Mouse (Mus musculus): ENCODE data around the gene Rims4.

Gene Rims4

DNA sequence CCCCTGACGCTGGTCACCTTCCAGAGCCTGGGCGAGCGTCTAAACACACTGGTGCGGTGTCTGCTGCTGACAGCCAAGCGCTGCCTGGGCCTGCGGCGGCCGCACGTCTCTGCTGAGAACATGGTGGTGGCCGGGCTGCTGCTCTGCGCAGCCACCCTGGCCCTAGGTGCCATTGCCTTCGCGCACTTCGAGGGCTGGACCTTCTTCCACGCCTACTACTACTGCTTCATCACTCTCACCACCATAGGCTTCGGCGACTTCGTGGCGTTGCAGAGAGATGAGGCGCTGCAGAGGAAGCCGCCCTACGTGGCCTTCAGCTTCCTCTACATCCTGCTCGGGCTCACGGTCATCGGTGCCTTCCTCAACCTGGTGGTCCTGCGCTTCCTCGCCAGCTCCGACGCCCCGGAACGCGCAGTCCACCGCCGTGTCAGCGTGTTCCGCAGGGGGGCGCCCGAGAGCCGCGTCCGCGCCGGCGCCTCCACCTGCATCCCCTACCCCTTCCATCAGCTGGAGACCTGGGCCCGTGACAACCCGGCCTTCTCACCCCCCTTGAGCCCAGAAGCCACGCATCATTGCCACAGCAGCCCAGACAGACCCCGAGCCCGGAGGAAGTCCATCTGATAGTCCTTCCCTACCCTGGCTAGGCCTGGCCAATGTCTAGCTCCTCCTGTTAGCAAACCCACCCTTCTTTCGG is 60.1 kb downstream of the Rims4 start:
- DNase-seq, result no peak

DNA sequence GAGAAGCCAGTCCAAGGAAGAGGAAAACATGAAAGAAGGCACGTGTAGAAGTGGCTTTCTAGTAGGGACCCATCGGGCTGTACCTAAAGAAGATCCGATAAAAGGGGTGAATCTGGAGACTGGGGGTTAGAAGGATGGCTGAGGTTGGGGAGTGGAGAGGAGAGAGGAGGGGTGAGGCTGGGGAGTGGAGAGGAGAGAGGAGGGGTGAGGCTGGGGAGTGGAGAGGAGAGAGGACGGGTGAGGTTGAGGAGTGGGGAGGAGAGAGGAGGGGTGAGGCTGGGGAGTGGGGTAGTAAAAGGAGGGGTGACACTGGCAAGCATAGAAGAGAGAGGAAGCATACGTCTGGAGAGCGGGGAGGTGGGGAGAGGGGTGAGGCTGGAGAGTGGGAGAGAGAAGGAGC is 61.2 kb downstream of the Rims4 start:
- no peak for DNase-seq

DNA sequence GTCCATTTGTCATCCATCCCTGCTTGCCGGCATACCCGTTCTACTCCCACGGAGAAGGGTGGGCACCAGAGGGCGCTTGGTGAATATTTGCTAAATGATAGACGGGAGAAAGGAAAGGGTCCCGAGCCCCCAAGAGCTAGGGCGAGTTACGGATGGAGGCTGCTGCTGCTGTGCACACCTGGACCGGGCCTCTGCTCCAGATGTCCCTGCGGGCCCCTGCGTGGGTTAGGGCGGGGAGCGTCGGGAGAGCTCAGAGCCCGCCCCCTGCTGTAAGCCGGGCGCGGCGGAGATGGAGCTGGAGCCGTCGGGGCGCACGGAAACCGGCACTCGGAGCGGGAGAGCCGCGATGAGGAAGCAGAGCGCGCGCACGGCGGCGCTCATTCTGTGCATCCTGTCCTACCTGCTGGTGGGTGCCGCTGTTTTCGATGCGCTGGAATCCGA is 65.0 kb downstream of the Rims4 start, which contains the start of gene Kcnk15:
TSS of gene Kcnk15 (plus strand) at position 191 of the 441 bp plus-strand sequence.
- no peak for DNase-seq

DNA sequence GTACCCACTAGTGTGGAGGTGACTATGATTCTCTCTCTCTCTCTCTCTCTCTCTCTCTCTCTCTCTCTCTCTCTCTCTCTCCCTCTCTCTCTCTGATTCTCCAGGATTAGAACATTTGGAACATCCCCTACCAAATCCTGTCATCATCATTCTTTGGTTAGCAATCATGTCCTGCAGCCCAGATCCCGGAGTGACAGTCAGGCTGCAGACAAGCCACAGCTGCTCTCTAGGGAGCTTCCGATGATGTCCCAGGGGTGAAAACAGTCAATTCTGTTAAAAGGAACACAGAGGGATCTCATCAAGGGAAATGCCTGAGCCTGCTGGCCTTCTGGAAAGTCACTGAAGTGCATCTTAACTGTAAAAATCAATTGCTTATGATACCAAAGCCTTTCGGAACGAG is 76.4 kb downstream of the Rims4 start:
- DNase-seq, result peak; percentile 66

DNA sequence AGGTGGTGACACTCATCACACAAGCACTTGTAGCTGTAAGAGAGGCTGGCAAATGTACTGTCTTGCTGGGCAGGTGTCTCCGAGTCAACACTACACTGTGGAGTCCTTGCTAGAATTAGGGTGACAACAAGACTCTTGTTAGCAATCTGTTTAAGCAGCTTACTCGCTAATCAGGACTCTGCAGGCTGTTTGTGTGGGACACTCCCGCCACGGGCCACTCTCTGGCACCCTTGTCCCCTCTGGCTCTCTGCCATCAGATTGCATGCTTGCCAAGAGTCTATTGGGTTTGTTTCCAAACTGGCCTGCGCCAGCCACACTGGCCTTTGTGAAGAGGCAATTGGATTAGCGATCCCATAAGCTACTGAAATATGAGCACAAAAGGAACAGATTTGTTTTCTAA is 79.0 kb downstream of the Rims4 start:
- DNase-seq, result peak; percentile 80

DNA sequence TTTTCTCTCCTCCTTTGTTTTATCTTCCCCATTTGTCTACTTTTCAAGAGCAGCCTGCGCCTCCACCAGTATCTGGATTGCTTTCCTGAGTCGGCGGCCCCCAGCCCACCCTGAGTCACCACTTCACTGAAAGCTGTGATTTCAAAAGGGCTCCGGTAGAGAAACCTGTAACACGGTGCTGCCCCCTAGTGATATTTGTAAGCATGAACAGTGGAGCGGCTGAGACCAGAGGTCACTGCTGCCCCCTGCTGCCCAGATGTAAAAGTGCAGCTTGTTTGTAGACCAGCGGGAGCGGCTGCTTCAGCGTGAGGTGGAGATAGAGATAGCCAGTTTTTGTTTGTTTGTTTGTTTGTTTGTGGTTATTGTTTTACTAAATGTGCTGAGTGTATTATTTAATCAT is 80.4 kb downstream of the Rims4 start:
- DNase-seq, result peak; percentile 92

DNA sequence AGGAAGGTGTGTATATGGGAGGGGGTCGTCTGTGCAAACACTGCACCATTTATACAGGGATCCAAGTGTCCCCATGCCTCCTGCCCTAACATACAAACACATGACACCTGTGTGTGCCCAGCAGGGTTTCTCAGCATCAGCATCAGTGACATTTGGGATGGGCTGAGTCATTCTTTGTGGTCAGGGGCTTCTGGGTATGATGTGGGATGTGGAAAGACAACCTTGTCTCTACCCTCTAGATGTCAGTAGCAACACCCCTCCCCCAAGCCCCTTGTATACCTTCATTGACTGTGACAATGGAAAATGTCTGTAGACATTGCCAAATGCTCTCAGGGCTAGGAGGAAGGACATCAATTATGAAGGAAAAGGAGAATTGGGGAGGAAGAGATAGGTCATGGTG is 87.3 kb downstream of the Rims4 start:
- no peak for DNase-seq

DNA sequence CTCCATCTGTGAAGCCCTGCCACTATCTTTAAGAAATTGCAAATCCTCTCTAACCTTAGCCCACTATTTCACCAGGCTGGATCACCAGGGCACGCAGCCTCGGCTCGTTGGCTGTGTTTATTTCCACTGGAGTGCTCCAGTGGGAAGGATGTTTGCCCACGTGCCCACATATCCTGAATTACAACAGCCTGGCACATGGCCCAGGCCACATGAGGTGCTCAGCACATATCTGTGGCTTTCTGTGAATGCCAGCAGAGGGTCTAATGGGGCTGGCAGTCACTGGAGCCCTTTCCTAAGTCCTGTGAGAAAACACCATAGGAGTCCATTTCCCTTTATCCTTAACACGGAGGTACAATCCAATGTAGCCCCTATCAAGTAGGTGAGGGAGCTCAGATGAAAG is 92.0 kb downstream of the Rims4 start:
- DNase-seq, result peak; percentile 79

DNA sequence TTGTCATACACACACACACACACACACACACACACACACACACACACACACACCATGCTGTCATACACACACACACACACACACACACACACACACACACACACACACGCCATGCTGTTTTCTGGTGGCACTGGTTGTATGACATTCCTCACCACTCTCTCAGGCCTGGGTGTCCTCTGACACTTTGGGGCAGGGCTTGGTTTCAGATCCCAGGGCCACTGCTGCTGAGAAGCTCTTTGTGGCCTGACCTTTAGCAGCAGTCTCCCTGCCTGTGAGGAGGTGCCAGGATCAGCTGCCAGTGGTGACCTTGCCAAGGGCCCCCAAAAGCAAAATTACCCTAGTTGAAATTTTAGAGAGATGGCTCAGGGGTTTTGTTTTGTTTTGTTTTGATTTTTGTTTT is 92.6 kb downstream of the Rims4 start:
- DNase-seq, result no peak

DNA sequence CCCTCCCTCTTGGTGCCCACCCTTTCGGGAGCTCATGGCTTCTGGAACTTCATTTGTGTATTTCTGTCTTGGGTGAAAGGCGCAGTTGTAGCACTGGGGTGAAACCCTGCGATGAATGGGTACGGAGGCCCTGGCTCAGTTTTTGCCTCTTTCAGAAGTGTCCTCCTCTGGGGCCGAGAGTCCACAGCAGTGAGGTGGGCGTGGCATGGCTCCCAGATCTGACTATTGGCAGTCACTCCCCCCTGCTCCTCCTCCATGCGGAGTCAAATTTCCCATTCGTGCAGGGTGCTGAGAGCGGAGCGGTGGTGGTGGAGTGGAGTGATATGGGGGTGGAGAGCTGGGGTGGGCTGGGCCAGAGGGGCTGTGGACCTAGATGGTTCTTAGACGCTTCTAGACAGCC is 94.7 kb downstream of the Rims4 start:
- DNase-seq, result peak; percentile 71

DNA sequence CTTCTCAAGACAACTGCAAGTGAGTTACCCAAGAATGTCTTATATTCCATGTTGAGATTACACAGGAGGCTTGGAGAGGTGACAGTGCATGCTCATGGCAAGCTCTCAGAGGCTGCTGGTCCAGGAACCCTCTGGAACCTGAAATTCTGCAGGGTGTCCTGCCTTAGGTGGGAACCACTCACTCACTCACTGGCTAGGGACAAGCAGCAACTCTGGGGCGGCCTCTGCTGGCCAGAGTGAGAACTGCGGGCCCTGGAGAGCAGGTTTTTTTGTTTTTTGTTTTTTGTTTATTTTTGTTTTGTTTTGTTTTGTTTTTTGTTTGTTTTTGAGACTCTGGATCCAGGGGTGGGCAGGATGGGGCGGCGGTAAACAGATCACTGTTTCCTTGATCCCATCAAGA is 95.2 kb downstream of the Rims4 start:
- DNase-seq, result peak; percentile 75

DNA sequence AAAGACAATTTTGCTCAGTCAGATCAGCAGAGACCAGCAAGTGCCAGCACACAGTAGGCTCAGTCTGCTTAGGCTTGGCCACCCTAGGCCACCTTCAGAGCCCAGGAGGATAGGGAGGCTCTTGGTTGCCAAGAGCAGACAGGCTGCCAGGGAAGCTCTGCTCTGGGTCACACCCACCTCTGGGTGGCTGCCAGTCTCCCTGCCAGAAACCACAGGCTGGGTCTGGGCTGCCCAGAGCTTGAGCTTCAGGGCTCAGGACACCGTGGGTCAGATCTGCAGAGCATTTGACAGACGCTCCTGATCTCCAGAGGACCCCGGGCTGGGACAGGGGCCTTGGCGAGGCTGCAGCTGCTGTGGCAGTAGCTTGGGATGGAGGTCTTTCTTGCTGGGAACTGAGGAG is 97.9 kb downstream of the Rims4 start, which contains the start of gene Ccn5:
TSS of gene Ccn5 (plus strand) at position 255 of the 400 bp plus-strand sequence.
- DNase-seq, result peak; percentile 82

DNA sequence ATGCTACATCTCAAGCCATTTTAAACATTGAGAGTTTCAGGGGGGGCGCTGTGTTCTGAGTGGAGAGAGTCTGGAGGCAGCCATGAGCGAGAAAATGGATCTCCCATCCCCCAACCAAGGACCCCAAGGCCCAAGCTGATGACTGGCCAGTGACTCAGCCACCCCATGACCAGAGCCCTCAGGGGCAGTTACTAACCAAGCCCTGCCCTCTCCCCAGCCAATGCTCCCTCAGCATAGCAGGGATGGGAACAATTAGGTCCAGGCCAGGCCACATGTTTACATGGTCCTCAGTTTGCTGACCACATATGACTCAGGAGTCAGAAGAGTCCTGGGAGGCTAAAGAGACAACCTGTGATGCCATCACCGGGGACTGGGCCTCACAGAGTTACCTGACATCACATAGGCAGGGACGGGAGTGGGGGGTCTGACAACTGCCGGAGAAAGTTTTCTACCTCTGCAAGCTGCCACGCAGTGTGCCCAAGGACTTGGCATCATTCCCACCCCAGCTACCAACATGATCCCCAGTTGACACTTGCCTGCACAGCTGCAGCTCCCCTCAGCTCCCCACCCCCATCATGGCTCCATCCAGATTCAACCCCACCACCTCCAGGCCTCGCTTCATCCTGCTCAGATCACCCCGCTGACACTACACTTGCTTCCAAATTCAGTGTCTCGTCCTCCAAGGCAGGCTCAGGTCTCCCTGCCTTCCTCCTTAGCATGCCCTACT is 103.6 kb downstream of the Rims4 start:
- DNase-seq, result no peak

DNA sequence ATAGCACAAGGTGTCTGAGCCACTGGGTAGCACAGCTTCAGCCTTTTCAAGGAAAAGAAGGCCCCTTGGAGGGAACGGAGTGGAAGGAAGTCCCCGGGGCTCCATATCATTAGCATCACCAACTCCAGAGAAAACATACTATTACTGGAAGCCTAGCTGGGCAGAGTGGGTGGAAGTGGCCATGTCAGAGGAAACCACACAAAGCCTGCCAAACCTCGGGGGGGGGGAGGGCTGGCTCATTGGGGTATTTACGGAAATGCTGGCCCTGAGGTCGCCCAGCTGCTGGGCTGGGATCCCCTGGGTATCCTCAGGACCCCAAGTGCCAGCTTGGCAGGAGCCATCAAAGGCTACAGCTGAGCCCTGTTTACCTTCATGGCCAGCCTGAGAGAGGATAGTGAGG is 105.4 kb downstream of the Rims4 start:
- DNase-seq, result no peak

All from lung, postnatal 36 days (tissue).